Mouse (Mus musculus) urinary bladder, adult 2 months (tissue): Measurements from ENCODE around the gene Slc35e1. TPM values are rescaled to one million over a fixed set of nuclear protein-coding genes. Genes with fewer than 3 reads are reported as not detected.
A peak's percentile ranks its signal among the peaks of the same experiment; 100 is the strongest.

Source experiments
- DNase-seq: peaks from one replicate; pipeline ENCODE4 v3.0.0; 2022; ENCODE audit warnings: low spot score
- polyA plus RNA-seq: library from polyadenylated mRNA; depleted of rRNA; stranded (reverse); fragments of >200 nt; gene quantifications from 2 replicates; pipeline ENCODE4 v1.2.3, GENCODE M21; 2012; rRNA removed

Gene Slc35e1
- polyA plus RNA-seq = 21.4 and 22.2 TPM in 2 replicates

DNA sequence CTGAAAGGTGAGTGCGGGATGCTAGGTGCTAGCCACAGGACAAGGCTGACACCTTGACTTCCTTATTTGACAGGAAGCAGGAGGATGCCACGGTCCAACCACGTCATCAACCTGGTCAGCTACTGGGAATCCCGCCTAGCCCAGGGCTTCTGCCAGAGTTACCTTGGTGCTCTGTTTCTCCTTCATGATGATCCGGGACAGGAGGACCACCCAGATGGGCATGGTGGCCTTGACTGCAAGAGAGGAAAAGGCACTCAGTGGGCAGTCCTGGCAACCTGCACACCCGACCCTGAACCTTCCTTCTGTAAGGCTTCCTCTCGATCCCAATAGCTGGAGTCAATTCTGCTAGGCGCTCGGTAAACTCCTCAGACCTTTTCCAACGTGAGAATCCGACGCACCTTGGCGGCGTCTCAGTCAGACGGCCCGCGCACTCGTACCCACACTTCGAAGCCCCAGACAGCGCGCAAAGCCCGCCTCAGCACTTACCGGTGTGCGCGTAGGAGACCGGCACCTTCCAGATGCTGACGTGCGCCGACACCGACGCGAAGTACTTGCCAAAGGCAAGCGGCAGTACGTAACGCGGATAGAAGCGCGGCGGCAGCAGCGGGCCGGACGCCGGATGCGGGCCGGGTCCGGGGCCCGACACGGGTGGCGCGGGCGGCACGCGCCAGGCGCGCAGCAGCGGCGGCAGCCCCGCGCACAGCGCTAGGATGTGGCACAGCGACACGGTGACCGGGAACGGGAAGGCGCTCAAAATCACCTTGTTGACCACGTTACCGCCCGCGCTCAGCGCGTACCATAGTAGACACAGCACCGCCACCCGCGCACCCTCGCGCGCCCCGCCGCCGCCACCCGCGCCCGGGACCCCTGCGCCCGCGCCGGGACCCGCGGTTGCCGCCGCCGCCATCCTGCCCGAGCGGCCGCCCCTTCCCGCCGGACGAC, at the start of gene Slc35e1:
TSS of gene Slc35e1 (minus strand) at position 935 of the 942 bp plus-strand sequence.
- DNase-seq = no peak

DNA sequence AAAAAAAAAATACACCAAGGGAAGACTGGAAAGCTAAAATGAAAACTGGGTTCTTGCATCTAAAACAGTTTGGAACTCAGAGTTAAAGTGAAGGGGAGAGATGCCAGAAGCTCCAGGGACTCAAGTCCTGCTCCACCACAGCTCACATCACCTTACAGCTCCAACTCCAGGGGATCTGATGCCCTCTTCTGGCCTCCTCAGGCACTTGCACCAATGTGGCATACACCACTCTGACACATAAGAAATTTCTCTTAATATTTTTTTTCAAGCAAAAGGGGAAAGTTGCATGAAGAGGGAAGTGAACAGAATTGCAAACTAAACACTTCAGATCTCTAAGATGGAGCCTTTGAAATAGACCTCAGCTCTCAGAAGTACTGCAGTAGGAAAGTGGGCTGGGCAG, 46.8 kb upstream of the Slc35e1 start:
- no peak for DNase-seq

DNA sequence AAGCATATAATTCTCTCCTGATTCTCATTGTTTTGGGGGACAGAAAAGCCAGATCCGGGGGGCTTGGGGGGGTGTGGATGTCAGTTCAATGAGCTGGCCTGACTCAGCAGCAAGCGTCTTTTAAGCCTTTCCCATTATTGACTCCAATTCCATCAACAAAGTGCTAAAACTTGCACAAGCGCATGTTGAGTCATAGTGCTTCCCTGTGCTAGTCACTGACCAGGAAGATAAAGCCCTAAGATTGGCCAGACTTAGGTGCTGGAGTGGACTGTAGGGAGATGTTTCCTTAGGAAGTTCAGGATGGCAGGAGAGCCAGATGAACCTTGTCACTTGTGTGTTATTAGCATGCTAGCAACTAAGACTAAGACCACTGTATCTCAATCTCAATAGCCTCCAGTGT, 42.5 kb upstream of the Slc35e1 start:
- DNase-seq = no peak

- DNase-seq = no peak
Observed at GRCm38 (mm10) chr8:72532103-72532502, 39.7 kb upstream of the Slc35e1 start.

DNA sequence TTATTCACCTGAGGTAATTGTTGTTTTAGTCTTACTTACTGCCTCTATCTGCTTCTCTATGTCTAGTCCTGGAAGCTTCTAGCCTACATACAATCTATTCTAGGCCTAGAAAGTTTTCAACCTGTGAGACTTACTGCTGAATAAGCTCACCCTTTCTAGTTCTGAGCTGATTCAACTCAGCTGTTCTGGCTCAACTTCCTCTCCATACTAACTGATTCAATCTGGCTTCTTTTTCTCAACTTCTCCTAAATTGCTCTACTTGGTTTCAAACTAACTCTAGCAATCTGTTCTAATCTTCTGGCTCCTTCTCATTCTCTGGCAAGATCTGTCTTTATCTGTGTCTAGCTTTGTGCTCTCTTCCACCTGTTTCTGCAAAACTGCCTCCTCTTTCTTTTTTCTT, 29.5 kb upstream of the Slc35e1 start:
- no peak for DNase-seq

GRCm38 (mm10) chr8:72517421-72517988, 25.1 kb upstream of the Slc35e1 start:
- no peak for DNase-seq

DNA sequence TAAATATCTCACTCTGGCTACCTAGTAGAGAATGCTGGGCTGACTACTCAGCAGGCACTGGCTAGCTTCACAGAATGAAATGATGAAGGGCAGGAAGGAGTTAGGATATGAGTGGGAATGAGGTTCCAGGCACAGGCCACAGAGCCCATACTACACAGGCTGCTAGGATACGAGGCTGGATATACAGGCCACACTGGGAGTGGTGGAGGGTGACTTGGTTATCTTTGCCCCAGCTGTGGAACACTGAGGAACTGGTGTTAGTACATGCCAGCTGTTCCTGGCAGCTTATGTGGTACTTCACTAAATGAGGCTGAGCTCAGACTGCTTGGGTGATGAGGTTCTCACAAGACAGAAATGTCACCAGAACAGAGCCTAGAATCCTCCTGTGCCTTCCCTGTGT, 20.7 kb upstream of the Slc35e1 start:
- no peak for DNase-seq

GRCm38 (mm10) chr8:72512648-72513047, 20.2 kb upstream of the Slc35e1 start:
- DNase-seq = no peak

DNA sequence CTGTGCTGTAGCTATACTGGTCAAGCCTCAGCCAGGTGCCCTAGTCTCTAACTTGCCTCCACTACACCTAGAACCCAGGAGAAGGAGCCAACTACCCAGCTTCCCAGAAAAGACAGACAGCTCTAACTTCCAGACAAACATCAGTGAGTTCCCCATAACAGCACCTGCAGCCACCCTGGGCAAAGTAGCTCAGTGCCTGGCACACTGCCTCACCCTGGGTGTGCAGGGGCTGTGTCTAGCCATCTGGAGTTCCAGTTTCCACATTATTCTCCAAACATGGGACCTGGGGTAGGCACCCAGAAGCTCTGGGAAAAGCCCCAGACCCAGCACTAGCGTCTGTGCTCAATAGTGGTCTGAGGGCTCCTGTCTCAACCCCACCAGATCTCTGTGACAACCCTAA, 15.1 kb upstream of the Slc35e1 start:
- no peak for DNase-seq

DNA sequence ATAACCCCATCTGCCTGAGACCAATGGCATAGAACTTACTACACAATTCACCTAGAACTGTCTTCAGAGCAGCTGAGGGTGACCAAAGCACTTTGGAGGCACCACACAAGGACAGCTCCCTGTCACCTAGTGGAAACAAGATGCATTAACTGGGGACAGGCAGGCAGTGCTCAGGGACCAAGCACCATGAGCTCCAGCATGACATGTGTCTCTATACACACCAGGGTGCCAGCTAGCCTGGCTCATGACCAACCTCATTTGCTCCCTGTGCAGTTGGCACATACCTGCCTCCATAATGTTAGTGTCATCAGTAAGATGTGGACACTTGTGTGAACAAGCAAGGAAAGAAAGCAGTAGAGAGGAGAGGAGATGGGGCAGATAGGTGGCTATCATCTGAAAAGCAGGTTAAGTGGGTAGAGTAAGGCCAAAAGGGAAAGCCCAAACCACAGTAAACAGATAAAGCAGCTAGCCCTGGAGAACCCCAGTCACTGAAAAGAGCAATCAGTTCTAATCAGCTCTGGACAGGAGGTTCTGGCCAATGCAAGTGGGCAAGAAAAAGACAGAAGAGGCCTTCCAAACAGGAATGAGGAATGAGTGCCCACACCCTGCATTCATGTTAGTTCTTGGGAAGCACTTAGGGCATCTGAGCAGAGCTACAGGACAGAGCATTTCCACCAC, 12.4 kb upstream of the Slc35e1 start:
- DNase-seq = no peak

DNA sequence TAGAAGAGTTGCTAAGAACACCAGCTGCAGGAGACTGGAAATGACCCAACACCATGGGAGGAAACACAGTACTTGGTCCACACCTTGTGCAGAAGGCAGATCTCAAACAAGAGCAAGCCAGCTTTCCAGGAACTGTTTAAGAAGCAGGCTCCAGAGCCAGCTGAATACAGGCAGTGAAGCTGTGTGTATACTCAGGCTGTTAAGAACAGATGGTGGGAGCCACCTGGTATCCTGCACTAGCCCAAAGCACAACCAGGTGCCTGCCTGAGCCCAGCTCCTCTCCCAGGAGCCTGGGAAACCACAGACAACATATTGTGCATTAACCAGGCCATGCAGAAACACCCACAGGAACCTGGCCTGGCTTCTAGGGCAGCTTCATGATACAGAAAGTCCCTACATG, 11.7 kb upstream of the Slc35e1 start:
- no peak for DNase-seq

DNA sequence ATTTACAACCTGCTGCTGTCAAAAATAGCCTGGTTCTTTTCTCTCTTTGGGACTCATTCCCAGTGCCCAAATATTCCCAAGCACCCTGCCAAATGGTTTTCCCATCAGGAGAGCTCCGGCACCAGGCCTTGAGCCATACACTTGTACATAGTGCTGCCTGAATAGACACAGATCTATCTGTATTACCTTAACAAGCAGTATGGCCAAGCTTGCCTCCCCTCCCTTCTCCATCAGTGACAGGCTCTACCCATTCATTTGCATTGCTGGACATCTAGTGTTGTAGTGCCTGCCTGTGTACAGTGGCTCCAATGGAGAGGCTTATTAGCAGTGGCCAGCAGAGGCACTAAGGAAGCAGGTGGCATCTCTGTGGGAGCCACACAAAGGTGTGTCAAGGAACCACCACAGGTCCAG, 8.1 kb upstream of the Slc35e1 start:
- DNase-seq = no peak

GRCm38 (mm10) chr8:72499521-72500284, 7.3 kb upstream of the Slc35e1 start:
- no peak for DNase-seq

GRCm38 (mm10) chr8:72498527-72498926, 6.1 kb upstream of the Slc35e1 start:
- no peak for DNase-seq

GRCm38 (mm10) chr8:72497911-72498310, 5.5 kb upstream of the Slc35e1 start:
- DNase-seq = no peak

DNA sequence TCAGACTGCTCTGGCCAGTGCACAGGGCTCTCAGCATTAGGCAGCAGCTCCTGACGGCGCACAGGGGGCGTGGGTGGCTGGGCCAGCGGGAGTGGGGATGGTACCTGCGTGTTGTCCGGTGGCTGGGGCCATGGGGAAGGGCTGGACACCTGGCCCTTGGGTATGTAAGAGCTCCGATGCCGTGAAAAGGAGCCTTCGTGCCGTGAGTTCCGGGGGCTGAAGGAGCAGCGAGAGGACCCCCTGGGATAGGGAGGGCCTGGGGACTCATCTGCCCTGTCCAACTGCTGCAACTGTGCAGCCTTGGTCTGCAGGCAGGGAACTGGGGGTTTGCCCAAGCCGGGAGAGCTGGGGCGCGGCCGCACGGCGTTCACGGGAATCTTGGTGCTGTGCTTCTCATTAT, 3.8 kb upstream of the Slc35e1 start:
- DNase-seq = no peak

- DNase-seq = no peak
Observed at GRCm38 (mm10) chr8:72495411-72496111, 3.1 kb upstream of the Slc35e1 start.

DNA sequence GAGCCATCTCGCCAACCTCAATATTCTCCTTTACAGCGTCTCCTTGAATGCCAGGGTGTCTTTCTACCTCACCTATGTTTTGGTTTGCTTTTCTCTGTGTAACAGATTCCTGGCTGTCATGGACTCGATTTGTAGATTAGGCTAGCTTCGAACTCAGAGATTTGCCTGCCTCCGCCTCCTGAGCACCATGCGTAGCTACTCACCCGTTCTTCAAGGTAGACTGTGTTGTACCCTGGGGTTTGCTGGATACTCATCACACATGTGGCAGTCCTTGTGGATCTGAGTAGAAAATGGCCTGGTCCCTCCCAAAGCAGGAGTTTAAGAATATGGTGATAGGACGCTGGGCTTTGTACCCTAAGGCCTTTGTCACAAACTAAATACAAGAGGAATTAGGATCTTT, 967 bp upstream of the Slc35e1 start:
- no peak for DNase-seq

DNA sequence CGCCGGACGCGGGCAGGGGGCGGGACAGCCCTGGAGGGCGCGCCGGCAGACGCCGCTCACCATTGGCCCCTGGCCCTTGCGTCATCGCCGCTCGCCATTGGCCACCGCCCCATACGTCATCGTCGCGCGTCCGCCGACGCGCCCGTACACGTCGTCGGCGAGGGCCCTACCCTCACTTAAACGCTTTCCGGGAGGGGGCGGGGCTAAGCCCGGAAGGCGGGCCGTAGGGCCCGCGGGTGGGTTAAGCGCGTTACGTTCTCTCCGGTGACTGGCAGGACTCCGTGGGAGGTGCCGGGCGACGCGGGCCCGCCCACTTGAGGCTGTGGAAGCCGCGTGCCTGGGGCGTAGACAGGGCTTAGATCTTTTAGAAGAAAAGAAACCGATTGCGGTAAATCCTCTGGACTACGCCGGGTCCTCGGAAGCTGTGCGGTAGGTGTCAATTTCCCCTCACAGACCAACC, 238 bp upstream of the Slc35e1 start:
- DNase-seq = peak; percentile 99

GRCm38 (mm10) chr8:72491017-72491416, 1.4 kb downstream of the Slc35e1 start:
- no peak for DNase-seq

- DNase-seq = no peak
Observed at GRCm38 (mm10) chr8:72487014-72487413, 5.4 kb downstream of the Slc35e1 start.
